Mouse (Mus musculus): Measurements from ENCODE around the gene Aoc3. TPM values are rescaled to one million over a fixed set of nuclear protein-coding genes. Genes with fewer than 3 reads are reported as not detected.
"Not testable (repeated sequence)": the region's sequence is repeated elsewhere in the genome, so short reads cannot be mapped to it uniquely, and the experiment has no call there.

Aoc3 gene
- total RNA-seq, 2 experiments from 2014 or later, result 20.7 to 21.7 TPM

GRCm38 (mm10) chr11:101324763-101325162 lies 5.6 kb upstream of the Aoc3 start, which contains the start of gene Aoc2:
Aoc2 (plus strand) TSS chr11:101325063.
- intact Hi-C loops (cut with DNase I; ENCODE audit: low total_unique reads), result no loop called here

DNA sequence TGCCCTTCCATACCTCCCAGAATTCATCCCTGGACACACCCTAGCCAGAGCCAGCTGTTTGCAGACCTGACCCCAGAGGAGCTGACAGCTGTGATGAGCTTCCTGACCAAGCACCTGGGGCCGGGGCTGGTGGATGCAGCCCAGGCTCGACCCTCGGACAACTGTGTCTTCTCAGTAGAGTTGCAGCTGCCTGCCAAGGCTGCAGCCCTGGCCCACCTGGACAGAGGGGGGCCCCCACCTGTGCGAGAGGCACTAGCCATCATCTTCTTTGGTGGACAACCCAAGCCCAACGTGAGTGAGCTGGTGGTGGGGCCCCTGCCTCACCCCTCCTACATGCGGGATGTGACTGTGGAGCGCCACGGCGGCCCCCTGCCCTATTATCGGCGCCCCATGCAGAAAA lies 5.2 kb upstream of the Aoc3 start:
- intact Hi-C loops (cut with DNase I; ENCODE audit: low total_unique reads); DNase-seq: not testable (repeated sequence)

More at GRCm38 (mm10) chr11:101324763-101325162, 5.6 kb upstream of the Aoc3 start, which contains the start of gene Aoc2:
- DNase-seq, result no peak

- intact Hi-C loops (cut with DNase I; ENCODE audit: low total_unique reads), result no loop called here
- DNase-seq, result no peak
Observed at GRCm38 (mm10) chr11:101326147-101326546, 4.3 kb upstream of the Aoc3 start.

- intact Hi-C loops (cut with DNase I; ENCODE audit: low total_unique reads), result no loop called here
- DNase-seq, result no peak
Observed at GRCm38 (mm10) chr11:101327311-101327710, 3.1 kb upstream of the Aoc3 start.

- DNase-seq, result peak; percentile 72
- intact Hi-C loops (cut with DNase I; ENCODE audit: low total_unique reads), result no loop called here
Observed at GRCm38 (mm10) chr11:101328941-101329635, 1.3 kb upstream of the Aoc3 start.

- intact Hi-C loops (cut with DNase I; ENCODE audit: low total_unique reads); DNase-seq: not testable (repeated sequence)
Observed at GRCm38 (mm10) chr11:101330961-101331360, 556 bp downstream of the Aoc3 start.

- no peak for DNase-seq
- intact Hi-C loops (cut with DNase I; ENCODE audit: low total_unique reads), result no loop called here
Observed at GRCm38 (mm10) chr11:101332537-101332936, 2.1 kb downstream of the Aoc3 start.

GRCm38 (mm10) chr11:101334023-101334422 lies 3.6 kb downstream of the Aoc3 start:
- intact Hi-C loops (cut with DNase I; ENCODE audit: low total_unique reads), result no loop called here
- DNase-seq, result no peak

GRCm38 (mm10) chr11:101334516-101334915 lies 4.1 kb downstream of the Aoc3 start:
- intact Hi-C loops (cut with DNase I; ENCODE audit: low total_unique reads), result no loop called here
- no peak for DNase-seq

DNA sequence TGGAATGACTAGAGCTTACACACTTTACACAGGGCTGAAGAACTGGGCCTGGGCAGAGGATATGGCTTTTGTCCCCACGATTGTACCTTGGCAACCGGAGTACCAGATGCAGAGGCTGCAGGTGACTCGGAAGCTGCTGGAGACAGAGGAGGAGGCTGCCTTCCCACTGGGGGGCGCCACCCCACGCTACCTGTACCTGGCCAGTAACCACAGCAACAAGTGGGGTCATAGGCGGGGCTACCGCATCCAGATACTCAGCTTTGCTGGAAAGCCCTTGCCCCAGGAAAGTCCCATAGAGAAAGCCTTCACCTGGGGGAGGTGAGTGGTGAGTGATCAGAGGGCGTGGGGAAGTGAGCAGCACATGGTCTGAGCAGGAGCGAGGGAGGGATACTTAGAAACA lies 5.3 kb downstream of the Aoc3 start:
- DNase-seq, result no peak
- intact Hi-C loops (cut with DNase I; ENCODE audit: low total_unique reads), result no loop called here

DNA sequence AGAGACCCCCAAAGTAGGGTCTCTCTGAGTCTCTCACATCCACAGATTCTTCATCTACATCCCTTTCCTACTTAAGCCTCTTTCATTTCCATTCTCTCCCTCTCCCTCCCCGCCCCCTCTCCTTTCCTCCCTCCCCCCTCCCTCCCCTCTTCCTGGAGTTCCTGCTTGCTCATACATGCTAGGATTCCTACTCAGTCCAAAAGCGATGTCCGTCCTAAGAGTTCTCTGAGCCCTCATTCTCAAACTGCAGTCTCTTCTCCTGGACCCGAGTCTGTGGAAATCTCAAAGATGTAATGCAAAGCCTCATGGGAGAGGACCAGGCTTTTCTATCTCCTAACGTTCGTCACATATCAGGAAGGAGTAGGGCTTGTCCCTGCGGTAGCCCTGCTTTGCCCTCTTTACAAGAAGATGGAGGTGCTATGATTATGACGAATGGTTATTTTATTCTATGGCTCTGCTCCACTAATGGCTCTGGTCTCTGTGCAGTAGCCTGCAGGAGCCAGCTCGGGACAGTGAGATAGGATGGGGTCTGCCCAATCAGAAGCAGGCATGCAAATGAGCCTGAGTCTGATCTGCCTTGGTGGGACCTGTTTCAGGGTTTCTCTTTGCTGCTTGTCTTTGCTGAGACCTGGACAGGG lies 7.8 kb downstream of the Aoc3 start:
- DNase-seq, result no peak
- intact Hi-C loops (cut with DNase I; ENCODE audit: low total_unique reads), result no loop called here

DNA sequence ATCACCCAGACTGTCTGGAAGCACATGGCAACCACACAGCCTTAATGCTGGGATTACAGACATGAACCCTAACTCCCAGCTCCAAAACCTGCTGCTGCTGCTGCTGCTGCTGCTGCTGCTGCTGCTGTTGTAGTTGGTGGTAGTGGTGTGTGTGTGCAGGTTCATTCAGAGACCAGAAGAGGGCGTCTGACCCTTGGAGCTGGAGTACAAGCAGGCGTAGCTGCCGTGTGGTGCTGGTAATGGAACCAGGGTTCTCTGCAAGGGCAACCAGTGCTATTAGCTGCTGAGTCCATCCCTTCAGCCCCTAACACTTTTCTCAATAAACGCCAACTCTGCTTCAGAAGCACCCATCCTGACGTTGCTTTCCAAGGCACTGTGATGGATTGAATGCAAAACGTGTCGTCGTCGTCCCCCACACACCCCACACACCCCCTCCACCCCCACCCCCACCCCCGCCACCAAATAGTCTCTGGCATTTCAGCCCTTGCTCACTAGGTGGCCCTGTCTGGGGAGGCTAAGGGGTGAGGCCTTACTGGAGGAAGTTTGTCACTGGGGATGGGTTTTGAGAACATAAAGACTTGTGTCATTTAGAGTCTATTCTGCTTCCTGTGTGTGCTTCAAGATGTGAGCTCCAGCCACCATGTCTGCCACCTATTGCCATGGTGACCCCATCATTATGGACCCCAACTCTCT lies 16.8 kb downstream of the Aoc3 start:
- intact Hi-C loops (cut with DNase I; ENCODE audit: low total_unique reads), result no loop called here
- no peak for DNase-seq

- intact Hi-C loops (cut with DNase I; ENCODE audit: low total_unique reads), result no loop called here
- no peak for DNase-seq
Observed at GRCm38 (mm10) chr11:101348774-101349173, 18.4 kb downstream of the Aoc3 start.

DNA sequence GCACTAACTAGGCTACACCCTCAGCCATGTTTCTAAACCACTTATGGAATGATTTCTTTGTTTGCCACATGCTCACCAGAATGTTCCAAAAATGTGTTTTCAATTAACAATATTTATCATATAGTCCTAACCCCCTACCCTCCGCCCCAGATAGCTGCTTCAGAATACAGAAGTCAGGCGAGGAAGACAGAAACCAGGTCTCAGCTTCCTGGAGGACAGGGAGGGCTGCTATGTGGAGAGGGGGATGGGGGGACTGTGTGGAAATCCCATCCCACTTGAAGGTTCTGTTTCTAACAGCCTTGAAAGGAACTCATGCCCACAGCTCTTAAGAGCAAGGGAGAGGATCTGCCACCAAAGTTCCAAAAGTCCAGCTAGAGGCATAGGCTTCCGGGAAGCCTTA lies 18.8 kb downstream of the Aoc3 start:
- no peak for DNase-seq
- intact Hi-C loops (cut with DNase I; ENCODE audit: low total_unique reads), result no loop called here

DNA sequence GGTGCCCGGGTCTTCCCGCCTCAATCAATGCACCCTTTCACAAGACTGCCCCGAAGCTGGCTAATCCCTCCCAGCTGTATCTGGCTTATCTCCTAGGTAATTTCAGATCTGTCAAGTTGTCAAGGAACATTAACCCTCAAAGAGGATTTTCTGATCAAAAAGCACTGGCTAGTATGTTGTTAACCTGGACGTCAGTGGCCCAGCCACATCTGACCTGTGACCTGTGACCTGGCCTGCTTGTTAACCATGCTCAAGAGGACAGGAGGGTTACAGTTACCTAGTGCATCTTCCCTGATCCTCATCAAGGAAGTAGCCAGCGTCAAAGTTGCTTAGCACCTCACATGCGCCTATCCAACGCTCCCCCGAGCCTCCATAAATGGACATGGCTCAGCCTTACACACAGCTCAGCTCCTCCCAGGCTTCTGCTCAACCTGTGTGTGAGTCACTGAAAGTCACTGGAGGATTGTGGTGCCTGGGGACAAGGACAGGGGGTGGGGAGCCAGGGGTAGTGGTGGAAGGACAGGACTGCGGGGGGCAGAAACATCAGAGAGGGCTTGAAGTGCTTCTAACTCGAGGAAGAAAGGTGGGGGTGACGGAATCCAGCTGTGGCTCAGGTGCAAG lies 20.8 kb downstream of the Aoc3 start:
- intact Hi-C loops (cut with DNase I; ENCODE audit: low total_unique reads), result no loop called here
- DNase-seq, result no peak

- DNase-seq, result no peak
- intact Hi-C loops (cut with DNase I; ENCODE audit: low total_unique reads), result no loop called here
Observed at GRCm38 (mm10) chr11:101351721-101352111, 21.3 kb downstream of the Aoc3 start.

- no peak for DNase-seq
- intact Hi-C loops (cut with DNase I; ENCODE audit: low total_unique reads), result no loop called here
Observed at GRCm38 (mm10) chr11:101353436-101353835, 23.0 kb downstream of the Aoc3 start.

GRCm38 (mm10) chr11:101354438-101355010 lies 24.1 kb downstream of the Aoc3 start:
- DNase-seq, result no peak
- intact Hi-C loops (cut with DNase I; ENCODE audit: low total_unique reads), result no loop called here

GRCm38 (mm10) chr11:101355916-101356315 lies 25.5 kb downstream of the Aoc3 start:
- DNase-seq, result no peak
- intact Hi-C loops (cut with DNase I; ENCODE audit: low total_unique reads), result no loop called here
